Comparison of ENCODE assay signal across 9 mouse cellular contexts in genomic region chr1:183264145-183265008, GRCm38 (mm10). TPM values are rescaled to one million over a fixed set of nuclear protein-coding genes. Genes with fewer than 3 reads are reported as not detected.
A peak's percentile ranks its signal among the peaks of the same experiment; 100 is the strongest.
DNase-seq lines count a peak whose midpoint lies in the region; ATAC-seq lines count a peak whose summit lies in the region.
"Had no signal": no experiment of that assay in that cellular context is flagged by ENCODE, and none has a peak within 500 bp of the region (broad histone marks: within the 10 kb centered on the region; RNA-seq: fewer than 3 reads in every experiment).

No protein-coding gene starts in this region.

- peak; percentile 11 for DNase-seq in embryonic facial prominence, embryonic 14.5 days (ENCODE audit: low spot score)
- DNase-seq in embryonic facial prominence, embryonic 10.5 days (ENCODE audit: low spot score): no peak
- DNase-seq in T-cell, adult 2 months (ENCODE audit: low spot score): peak; percentile 7
- DNase-seq in lung, postnatal 25 days (ENCODE audit: low spot score): peak; percentile 28
- no peak for DNase-seq in thymus, postnatal 36 days
- DNase-seq in urinary bladder, postnatal 10 days (ENCODE audit: low spot score): no peak
- DNase-seq in cerebellum, adult 9-11 months: no peak

- H3K9ac ChIP-seq in embryonic facial prominence, embryonic 14.5 days (ENCODE audit: low read depth, low read length): no peak overlapping the region
- no peak overlapping the region for H3K9ac ChIP-seq in heart, embryonic 15.5 days
- H3K9ac ChIP-seq: midbrain, embryonic 12.5 days had no signal

- H3K4me3 ChIP-seq in embryonic facial prominence, embryonic 14.5 days (ENCODE audit: low read depth, low read length): no peak overlapping the region
- H3K4me3 ChIP-seq in embryonic facial prominence, embryonic 10.5 days: no peak overlapping the region
- H3K4me3 ChIP-seq in heart, embryonic 15.5 days: no peak overlapping the region
- H3K4me3 ChIP-seq: midbrain, embryonic 12.5 days had no signal

- H3K36me3 ChIP-seq in embryonic facial prominence, embryonic 14.5 days (ENCODE audit: control insufficient read depth, insufficient read depth, low read length): no peaks in the 10 kb centered on the region
- H3K36me3 ChIP-seq in embryonic facial prominence, embryonic 10.5 days (replicated peaks): no peaks in the 10 kb centered on the region
- no peaks in the 10 kb centered on the region for H3K36me3 ChIP-seq in heart, embryonic 15.5 days
- H3K36me3 ChIP-seq: midbrain, embryonic 12.5 days had no signal

- ATAC-seq in embryonic facial prominence, embryonic 14.5 days (ENCODE audit: low read depth): no peak
- ATAC-seq in heart, embryonic 15.5 days (replicated peaks; ENCODE audit: insufficient number of reproducible peaks, insufficient read depth, low FRiP score, low read depth): peak; percentile 72; the same call in 1 of the 2 replicates

- WGBS in embryonic facial prominence, embryonic 14.5 days: 76% methylated on average over 13 of the region's 13 CpGs
- 83% methylated on average over 13 of the region's 13 CpGs for WGBS in embryonic facial prominence, embryonic 10.5 days
- 57% methylated on average over 13 of the region's 13 CpGs for WGBS in heart, embryonic 15.5 days

- no peak overlapping the region for H3K4me2 ChIP-seq in embryonic facial prominence, embryonic 14.5 days (ENCODE audit: low read depth, low read length)
- peak overlapping the region; percentile 24 for H3K4me2 ChIP-seq in heart, embryonic 15.5 days
- H3K4me2 ChIP-seq: midbrain, embryonic 12.5 days had no signal

- no peaks in the 10 kb centered on the region for H3K9me3 ChIP-seq in embryonic facial prominence, embryonic 14.5 days (ENCODE audit: control insufficient read depth, low read length)
- no peaks in the 10 kb centered on the region for H3K9me3 ChIP-seq in embryonic facial prominence, embryonic 10.5 days
- no peaks in the 10 kb centered on the region for H3K9me3 ChIP-seq in heart, embryonic 15.5 days (replicated peaks)
- H3K9me3 ChIP-seq: midbrain, embryonic 12.5 days had no signal

- no peaks in the 10 kb centered on the region for H3K27me3 ChIP-seq in embryonic facial prominence, embryonic 14.5 days (replicated peaks; ENCODE audit: control insufficient read depth, insufficient read depth, low read length)
- no peaks in the 10 kb centered on the region for H3K27me3 ChIP-seq in embryonic facial prominence, embryonic 10.5 days (replicated peaks; ENCODE audit: low read depth, poor library complexity, severe bottlenecking)
- no peaks in the 10 kb centered on the region for H3K27me3 ChIP-seq in heart, embryonic 15.5 days
- H3K27me3 ChIP-seq: midbrain, embryonic 12.5 days had no signal

- H3K4me1 ChIP-seq in embryonic facial prominence, embryonic 14.5 days (ENCODE audit: control insufficient read depth, insufficient read depth, low read length): no peaks in the 10 kb centered on the region
- H3K4me1 ChIP-seq in embryonic facial prominence, embryonic 10.5 days: 0 out of 2 replicates have a peak, but pooled peaks cover 7% of the 10 kb centered on the region
- peaks cover 11% of the 10 kb centered on the region for H3K4me1 ChIP-seq in heart, embryonic 15.5 days (replicated peaks)
- H3K4me1 ChIP-seq: midbrain, embryonic 12.5 days had no signal

- H3K27ac ChIP-seq in embryonic facial prominence, embryonic 14.5 days (replicated peaks; ENCODE audit: low read depth, low read length): no peak overlapping the region
- no peak overlapping the region for H3K27ac ChIP-seq in embryonic facial prominence, embryonic 10.5 days (replicated peaks)
- H3K27ac ChIP-seq in heart, embryonic 15.5 days: no peak overlapping the region
- H3K27ac ChIP-seq: midbrain, embryonic 12.5 days had no signal

RNA-seq across cellular contexts. Expression of gene Aida, which starts 32.0 kb away (rescaled TPM):
- polyA plus RNA-seq in embryonic facial prominence, embryonic 14.5 days (2014; fragmentation: Nextera tagmentation; extraction: Ambion mirVana): 35.5 and 40.8 TPM in 2 replicates
- 40.6 and 45.5 TPM in 2 replicates for polyA plus RNA-seq in embryonic facial prominence, embryonic 10.5 days (2016; fragmentation: Nextera tagmentation; extraction: Ambion mirVana)
- 30.0 and 30.9 TPM in 2 replicates for polyA plus RNA-seq in heart, embryonic 15.5 days (2015; fragmentation: Nextera tagmentation; extraction: Ambion mirVana)

RNA-seq across cellular contexts. Expression of gene Brox, which starts 32.7 kb away (rescaled TPM):
- polyA plus RNA-seq in embryonic facial prominence, embryonic 14.5 days (2014; fragmentation: Nextera tagmentation; extraction: Ambion mirVana): 49.4 and 50.4 TPM in 2 replicates
- polyA plus RNA-seq in embryonic facial prominence, embryonic 10.5 days (2016; fragmentation: Nextera tagmentation; extraction: Ambion mirVana): 34.8 and 35.5 TPM in 2 replicates
- polyA plus RNA-seq in heart, embryonic 15.5 days (2015; fragmentation: Nextera tagmentation; extraction: Ambion mirVana): 38.6 and 42.3 TPM in 2 replicates

RNA-seq across cellular contexts. Expression of gene Disp1, which starts 43.1 kb away (rescaled TPM):
- polyA plus RNA-seq in embryonic facial prominence, embryonic 14.5 days (2014; fragmentation: Nextera tagmentation; extraction: Ambion mirVana): 17.9 and 21.7 TPM in 2 replicates
- 13.5 and 13.6 TPM in 2 replicates for polyA plus RNA-seq in embryonic facial prominence, embryonic 10.5 days (2016; fragmentation: Nextera tagmentation; extraction: Ambion mirVana)
- 7.8 and 11.0 TPM in 2 replicates for polyA plus RNA-seq in heart, embryonic 15.5 days (2015; fragmentation: Nextera tagmentation; extraction: Ambion mirVana)

Comparison
In these comparisons a context has a peak if more than half of its experiments do, and no peak if none do; other contexts are left out.
1. DNase-seq: peak in embryonic facial prominence, embryonic 14.5 days (single experiment), T-cell, adult 2 months (single experiment) and lung, postnatal 25 days (single experiment); none in embryonic facial prominence, embryonic 10.5 days (single experiment), thymus, postnatal 36 days (0 of 2), urinary bladder, postnatal 10 days (single experiment) and cerebellum, adult 9-11 months (single experiment).